Mouse (Mus musculus) kidney, embryonic 16.5 days (tissue): ENCODE results near the gene Lhpp. TPM values are rescaled to one million over a fixed set of nuclear protein-coding genes. Genes with fewer than 3 reads are reported as not detected.

Experiments
- ATAC-seq: fragments of 200-750 bp; cut with Nextera tagmentation; 2 replicates; pipeline ENCODE4 v1.8.0; 2017; ENCODE audit warnings: moderate TSS enrichment; ENCODE audit not compliant: low FRiP score, low TSS enrichment
- H3K27ac ChIP-seq: fragments of 300-500 bp; sonication (generic); 2 replicates; pipeline ENCODE4 v1.5.1; 2014; ENCODE audit warnings: low read length
- H3K27me3 ChIP-seq: fragments of 300-500 bp; sonication (generic); 2 replicates; pipeline ENCODE4 v1.6.1; 2014; ENCODE audit warnings: low read length, control low read depth, mixed read lengths; ENCODE audit not compliant: insufficient read depth
- H3K36me3 ChIP-seq: fragments of 300-500 bp; sonication (generic); 2 replicates; pipeline ENCODE4 v1.6.1; 2014; ENCODE audit warnings: low read length, control low read depth, mixed read lengths; ENCODE audit not compliant: insufficient read depth
- H3K4me1 ChIP-seq: fragments of 300-500 bp; sonication (generic); 2 replicates; pipeline ENCODE4 v1.6.1; 2014; ENCODE audit warnings: low read length, control low read depth, mixed read lengths; ENCODE audit not compliant: insufficient read depth
- H3K4me2 ChIP-seq: fragments of 300-500 bp; sonication (generic); replicated peaks from 2 replicates; pipeline ENCODE4 v1.6.1; 2014; ENCODE audit warnings: low read depth, low read length
- H3K4me3 ChIP-seq: fragments of 300-500 bp; sonication (generic); 2 replicates; pipeline ENCODE4 v1.5.1; 2014; ENCODE audit warnings: mild to moderate bottlenecking, low read length
- H3K9ac ChIP-seq: fragments of 300-500 bp; sonication (generic); replicated peaks from 2 replicates; pipeline ENCODE4 v1.6.1; 2014; ENCODE audit warnings: low read length
- H3K9me3 ChIP-seq: fragments of 300-500 bp; sonication (generic); 2 replicates; pipeline ENCODE4 v1.6.1; 2016; ENCODE audit warnings: low read length, control low read depth
- whole genome bisulfite sequencing: fragments of 180-500 bp; shearing (Covaris S2); extraction: QIAGEN DNeasy Blood & Tissue Kit; methylation state at CpG from one replicate; pipeline ENCODE4 v1.1.7; 2014; 5-methylcytosine and 5-hydroxymethylcytosine counted together
- polyA plus RNA-seq: library from polyadenylated mRNA; unstranded; fragments of >200 nt; fragmentation: Nextera tagmentation; extraction: Ambion mirVana; gene quantifications from 2 replicates; pipeline ENCODE4 v1.2.1, GENCODE M21; 2015

The Lhpp gene
- polyA plus RNA-seq, 1 experiment from 2014 or later = 24.3 TPM

GRCm38 (mm10) chr7:132596557-132597250 is 13.7 kb upstream of the Lhpp start:
- H3K27me3 ChIP-seq = peaks cover 61% of the 10 kb centered on the region
- WGBS = 8% methylated on average over 26 of the region's 26 CpGs
- H3K36me3 ChIP-seq = no peaks in the 10 kb centered on the region
- no peak overlapping the region for H3K27ac ChIP-seq
- H3K9me3 ChIP-seq = no peaks in the 10 kb centered on the region
- ATAC-seq = peak; percentile 69
- H3K9ac ChIP-seq = no peak overlapping the region
- H3K4me3 ChIP-seq = peak overlapping the region; percentile 52
- peak overlapping the region; percentile 83 for H3K4me2 ChIP-seq
- H3K4me1 ChIP-seq = peaks cover 21% of the 10 kb centered on the region

DNA sequence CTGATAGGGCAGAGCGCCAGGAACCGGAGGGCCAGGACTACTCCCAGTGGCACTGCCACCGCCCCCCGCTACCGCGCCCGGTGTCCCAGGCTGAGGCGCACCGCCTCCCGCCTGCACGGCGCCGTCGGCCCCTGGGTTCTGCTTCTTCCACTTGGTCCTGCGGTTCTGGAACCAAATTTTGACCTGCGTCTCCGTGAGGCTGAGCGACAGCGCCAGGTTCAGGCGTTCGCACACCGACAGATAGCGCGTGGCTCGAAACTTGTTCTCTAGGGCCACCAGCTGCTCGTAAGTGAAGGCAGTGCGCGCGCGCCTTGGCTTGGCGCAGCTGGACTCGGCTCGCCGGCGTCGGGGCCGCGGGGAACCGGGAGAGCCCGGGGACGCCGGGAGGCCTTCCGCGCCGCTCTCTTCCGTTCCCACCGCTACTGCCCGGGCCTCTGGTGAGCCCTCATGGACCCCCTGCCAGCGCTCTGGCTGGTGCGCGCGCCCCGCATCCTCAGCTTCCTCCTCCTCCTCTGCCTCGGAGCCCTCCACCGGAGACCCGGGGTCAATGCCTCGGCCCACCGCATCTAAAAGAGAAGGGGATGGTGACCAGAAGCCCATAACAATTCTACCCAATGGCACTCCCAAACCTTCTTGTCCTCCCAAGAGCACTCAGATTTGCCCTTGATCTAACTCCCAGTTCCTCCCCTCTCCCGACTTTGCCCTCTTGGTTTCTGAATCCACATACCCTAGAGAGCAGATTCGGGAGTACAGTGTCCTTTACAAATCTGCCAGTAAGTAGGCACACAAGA is 13.0 kb upstream of the Lhpp start:
- no peaks in the 10 kb centered on the region for H3K36me3 ChIP-seq
- WGBS = under 1% methylated on average over 48 of the region's 60 CpGs
- H3K27me3 ChIP-seq = peaks cover 69% of the 10 kb centered on the region
- no peak overlapping the region for H3K27ac ChIP-seq
- H3K9ac ChIP-seq = peak overlapping the region; percentile 40
- peaks cover 21% of the 10 kb centered on the region for H3K4me1 ChIP-seq
- ATAC-seq = peak; percentile 35; the same call in 1 of the 2 replicates
- H3K9me3 ChIP-seq = no peaks in the 10 kb centered on the region
- H3K4me3 ChIP-seq = peak overlapping the region; percentile 52
- peak overlapping the region; percentile 83 for H3K4me2 ChIP-seq

DNA sequence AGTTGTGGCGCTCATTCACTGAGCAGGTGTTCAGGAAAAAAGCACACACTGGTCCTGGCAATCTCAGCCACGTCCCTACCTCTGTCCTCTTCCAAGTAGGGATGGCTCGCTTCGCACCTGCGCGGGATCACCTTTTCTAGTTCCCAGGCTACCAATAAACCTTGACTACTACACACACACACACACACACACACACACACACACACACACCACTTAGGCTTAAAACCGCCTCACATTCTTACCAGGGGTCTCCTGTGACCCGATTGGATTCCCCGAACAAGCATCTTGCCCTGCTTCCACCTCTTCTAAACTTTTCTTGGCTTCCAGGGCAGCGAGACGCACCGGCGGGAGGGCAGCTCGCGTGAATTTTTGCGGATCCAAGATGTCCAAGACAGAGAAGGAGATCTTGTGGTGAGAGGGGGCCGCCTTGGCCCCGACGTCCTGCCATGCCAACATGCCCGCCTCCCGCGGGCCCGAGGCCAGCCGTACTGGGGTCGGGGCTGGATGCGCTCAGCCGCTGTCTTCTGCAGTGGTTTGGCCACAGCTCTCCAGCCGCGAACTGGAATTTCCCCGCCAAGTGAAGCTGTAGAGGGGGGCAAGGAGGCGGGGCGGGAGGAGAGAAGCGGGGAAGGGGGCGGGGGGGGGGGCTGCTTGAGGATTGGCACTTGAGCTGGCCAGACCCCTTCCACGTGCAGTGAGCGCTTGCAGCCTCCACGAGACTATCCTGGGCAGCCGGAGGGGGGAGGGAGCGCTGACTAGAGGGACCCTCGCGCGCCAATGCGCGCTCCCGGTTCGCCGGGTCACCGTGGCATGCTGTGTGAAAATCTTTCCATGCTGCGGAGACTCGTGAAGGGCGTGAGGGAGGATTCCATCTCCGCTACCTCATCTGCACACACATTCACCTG is 11.1 kb upstream of the Lhpp start, which contains the start of gene Nkx1-2:
TSS of gene Nkx1-2 (minus strand) at position 567 of the 905 bp plus-strand sequence.
- peak within 1 kb of the TSS; percentile 60 for H3K4me2 ChIP-seq
- ATAC-seq = peak; percentile 47; the same call in 1 of the 2 replicates
- H3K4me3 ChIP-seq = peak within 1 kb of the TSS; percentile 34
- WGBS = under 1% methylated on average over 51 of the region's 52 CpGs
- H3K27me3 ChIP-seq = peaks cover 83% of the 10 kb centered on the region
- H3K9me3 ChIP-seq = no peaks in the 10 kb centered on the region
- no peak within 1 kb of the TSS for H3K9ac ChIP-seq
- H3K27ac ChIP-seq = no peak within 1 kb of the TSS
- H3K4me1 ChIP-seq = peaks cover 21% of the 10 kb centered on the region
- H3K36me3 ChIP-seq = no peaks in the 10 kb centered on the region

DNA sequence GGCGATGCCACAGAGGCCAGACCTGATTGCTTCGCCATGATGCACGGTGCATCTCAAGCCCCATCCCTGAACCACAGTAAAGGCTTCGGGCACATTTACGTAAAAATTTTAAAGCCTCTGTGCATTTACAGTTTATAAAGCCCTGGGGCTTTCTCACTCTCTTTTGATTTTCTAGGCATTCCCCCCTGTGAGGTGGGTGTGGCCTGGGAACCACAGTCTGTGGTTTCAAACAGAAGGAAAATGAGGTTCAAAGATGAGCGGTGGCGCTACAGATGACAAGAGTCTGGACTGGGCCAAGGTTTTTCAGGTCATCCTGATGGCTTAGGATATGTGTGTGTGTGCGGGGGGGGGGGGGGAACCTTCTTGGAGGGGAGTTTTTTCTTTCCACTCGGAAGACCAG is 10.4 kb upstream of the Lhpp start:
- Histone ChIP-seq H3K27me3 (peaks cover 84% of the 10 kb centered on the region), H3K36me3 (no peaks in the 10 kb centered on the region), H3K27ac (no peak overlapping the region), H3K4me2 (peak overlapping the region; percentile 60), H3K9me3 (no peaks in the 10 kb centered on the region), H3K4me1 (peaks cover 21% of the 10 kb centered on the region), H3K4me3 (peak overlapping the region; percentile 34), H3K9ac (no peak overlapping the region)
- WGBS = 2% methylated on average over 9 of the region's 9 CpGs
- no peak for ATAC-seq

DNA sequence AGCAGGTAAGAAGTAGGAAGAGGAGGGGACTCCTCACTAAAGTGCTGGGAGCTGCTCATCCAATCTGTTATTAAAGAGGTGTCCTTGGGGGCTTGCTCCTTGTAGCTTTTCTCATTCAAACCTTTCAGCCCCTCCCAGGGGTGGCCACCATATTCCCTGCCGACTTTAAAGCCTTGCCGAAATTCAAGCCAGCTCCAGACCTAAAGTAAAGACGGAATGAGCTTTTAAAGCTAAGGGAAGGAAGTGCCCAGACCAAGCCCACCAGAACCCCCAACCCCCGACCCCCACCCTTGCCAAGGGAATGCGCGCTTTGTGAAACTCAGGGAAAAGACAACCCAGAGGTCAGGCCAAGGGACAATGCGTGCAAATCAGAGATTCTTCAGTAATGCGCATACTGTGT is 9.5 kb upstream of the Lhpp start:
- H3K27ac ChIP-seq = no peak overlapping the region
- WGBS = 16% methylated on average over 8 of the region's 8 CpGs
- no peaks in the 10 kb centered on the region for H3K9me3 ChIP-seq
- no peak overlapping the region for H3K4me3 ChIP-seq
- no peak overlapping the region for H3K4me2 ChIP-seq
- H3K4me1 ChIP-seq = peaks cover 21% of the 10 kb centered on the region
- ATAC-seq = no peak
- peaks cover 80% of the 10 kb centered on the region for H3K27me3 ChIP-seq
- no peaks in the 10 kb centered on the region for H3K36me3 ChIP-seq
- no peak overlapping the region for H3K9ac ChIP-seq

GRCm38 (mm10) chr7:132604720-132605119 is 5.7 kb upstream of the Lhpp start:
- ATAC-seq = no peak
- H3K9me3 ChIP-seq = no peaks in the 10 kb centered on the region
- WGBS = 85% methylated on average over 4 of the region's 4 CpGs
- H3K36me3 ChIP-seq = no peaks in the 10 kb centered on the region
- H3K4me3 ChIP-seq = no peak overlapping the region
- H3K4me2 ChIP-seq = no peak overlapping the region
- no peak overlapping the region for H3K9ac ChIP-seq
- H3K27ac ChIP-seq = no peak overlapping the region
- H3K27me3 ChIP-seq = peaks cover 47% of the 10 kb centered on the region
- peaks cover 2% of the 10 kb centered on the region for H3K4me1 ChIP-seq

DNA sequence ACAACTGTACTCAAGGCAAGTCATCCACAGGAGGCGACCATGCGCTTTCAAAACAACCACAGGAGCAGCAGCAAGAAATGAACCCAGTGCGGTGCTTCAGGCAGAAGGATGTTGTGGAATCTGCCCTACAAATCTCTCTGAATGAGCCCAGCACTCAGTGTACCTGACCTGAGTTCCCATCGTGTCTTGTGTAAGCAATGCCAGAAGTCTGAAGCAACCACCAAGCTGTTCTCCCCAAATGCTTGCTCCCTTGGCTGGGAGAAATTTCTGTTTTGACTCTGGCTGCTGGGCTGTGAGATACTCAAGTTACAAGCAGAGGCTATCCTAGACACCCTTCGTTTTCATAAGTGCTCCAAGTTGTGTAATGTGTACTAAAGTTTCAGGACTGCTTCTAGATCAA is 4.7 kb upstream of the Lhpp start:
- ATAC-seq = no peak
- Histone ChIP-seq H3K4me3 (no peak overlapping the region), H3K9me3 (no peaks in the 10 kb centered on the region), H3K4me1 (peaks cover 4% of the 10 kb centered on the region; the same call in 1 of the 2 replicates), H3K27ac (no peak overlapping the region), H3K27me3 (peaks cover 38% of the 10 kb centered on the region), H3K4me2 (no peak overlapping the region), H3K36me3 (no peaks in the 10 kb centered on the region), H3K9ac (no peak overlapping the region)
- WGBS = 42% methylated on average over 5 of the region's 5 CpGs

- H3K36me3 ChIP-seq = no peaks in the 10 kb centered on the region
- 0 out of 2 replicates have a peak, but pooled peaks cover 11% of the 10 kb centered on the region for H3K27me3 ChIP-seq
- 94% methylated on average over 4 of the region's 4 CpGs for WGBS
- H3K4me1 ChIP-seq = peaks cover 4% of the 10 kb centered on the region; the same call in 1 of the 2 replicates
- H3K4me2 ChIP-seq = no peak overlapping the region
- no peak for ATAC-seq
- H3K9ac ChIP-seq = no peak overlapping the region
- no peaks in the 10 kb centered on the region for H3K9me3 ChIP-seq
- H3K4me3 ChIP-seq = no peak overlapping the region
- H3K27ac ChIP-seq = no peak overlapping the region
These were observed 2.0 kb upstream of the Lhpp start for GRCm38 (mm10) chr7:132608316-132609020.

DNA sequence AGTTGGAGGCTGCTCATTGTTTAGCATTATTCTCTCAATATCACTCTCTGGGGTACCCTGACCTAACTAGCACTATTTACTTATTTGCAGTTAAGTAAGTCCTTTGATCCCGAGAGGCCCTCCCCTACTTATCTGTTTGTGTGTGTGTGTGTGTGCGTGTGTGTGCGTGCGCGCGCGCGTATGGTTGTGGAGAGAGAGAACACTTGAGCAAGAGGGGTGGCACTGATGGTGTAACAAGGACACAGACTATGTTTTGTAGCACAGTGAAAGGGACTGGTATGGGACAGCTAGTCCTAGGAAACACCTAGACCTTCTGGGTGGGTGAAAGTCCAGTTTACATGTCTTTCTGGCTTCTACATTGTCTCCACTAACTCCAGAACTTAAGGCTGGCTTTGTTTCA is 1.1 kb downstream of the Lhpp start:
- Histone ChIP-seq H3K4me3 (no peak overlapping the region), H3K27me3 (0 out of 2 replicates have a peak, but pooled peaks cover under 1% of the 10 kb centered on the region), H3K9ac (no peak overlapping the region), H3K4me1 (peaks cover 12% of the 10 kb centered on the region), H3K9me3 (no peaks in the 10 kb centered on the region), H3K36me3 (no peaks in the 10 kb centered on the region), H3K4me2 (no peak overlapping the region), H3K27ac (no peak overlapping the region)
- ATAC-seq = no peak
- 94% methylated on average over 8 of the region's 8 CpGs for WGBS
